Mouse (Mus musculus) bone marrow macrophage, adult 2 months (primary cell): ENCODE measurements at regions not wholly inside any gene's neighbourhood (a gene's known extent, or its start where the extent isn't known, plus 50 kb on each side); places are given as distances from the start of the nearest gene placed in this dataset.

Source experiments
- CTCF ChIP-seq: IDR thresholded peaks from 2 replicates; pipeline ENCODE4 v1.5.1; 2012; ENCODE audit warnings: low read depth, mild to moderate bottlenecking, low read length, moderate library complexity
- POLR2A ChIP-seq: IDR thresholded peaks from 2 replicates; pipeline ENCODE4 v1.6.1; 2012; ENCODE audit warnings: mild to moderate bottlenecking, low read depth, low read length, borderline replicate concordance

GRCm38 (mm10) chr16:86189874-86190273 lies 288.2 kb upstream of the Adamts5 start:
- TF ChIP-seq POLR2A: no peak
- no peak for TF ChIP-seq CTCF
